Mouse (Mus musculus) cerebellum, adult 11 months (tissue): ENCODE results near the gene Myo6.
"Not testable (repeated sequence)": the region's sequence is repeated elsewhere in the genome, so short reads cannot be mapped to it uniquely, and the experiment has no call there.

Source experiments
- DNase-seq: peaks from one replicate; pipeline ENCODE4 v3.0.0; 2022

Myo6 gene

DNA sequence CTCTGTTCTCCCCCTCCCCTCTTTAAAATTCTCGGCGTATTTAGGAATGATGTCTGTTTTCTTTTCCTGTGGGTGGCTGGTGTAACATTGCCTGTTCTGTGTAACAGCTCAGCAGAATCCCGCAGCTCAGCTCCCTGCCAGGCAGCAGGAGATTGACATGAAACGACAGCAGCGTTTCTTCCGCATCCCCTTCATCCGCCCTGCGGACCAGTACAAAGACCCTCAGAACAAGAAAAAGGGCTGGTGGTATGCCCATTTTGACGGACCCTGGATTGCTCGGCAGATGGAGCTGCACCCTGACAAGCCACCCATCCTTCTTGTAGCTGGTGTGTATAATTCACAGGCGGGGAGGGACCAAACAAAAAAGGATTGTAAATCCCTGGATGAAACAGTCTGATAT lies 142.0 kb downstream of the Myo6 start:
- no peak for DNase-seq

- no peak for DNase-seq
Observed at GRCm38 (mm10) chr9:80307629-80308028, 142.8 kb downstream of the Myo6 start.

DNA sequence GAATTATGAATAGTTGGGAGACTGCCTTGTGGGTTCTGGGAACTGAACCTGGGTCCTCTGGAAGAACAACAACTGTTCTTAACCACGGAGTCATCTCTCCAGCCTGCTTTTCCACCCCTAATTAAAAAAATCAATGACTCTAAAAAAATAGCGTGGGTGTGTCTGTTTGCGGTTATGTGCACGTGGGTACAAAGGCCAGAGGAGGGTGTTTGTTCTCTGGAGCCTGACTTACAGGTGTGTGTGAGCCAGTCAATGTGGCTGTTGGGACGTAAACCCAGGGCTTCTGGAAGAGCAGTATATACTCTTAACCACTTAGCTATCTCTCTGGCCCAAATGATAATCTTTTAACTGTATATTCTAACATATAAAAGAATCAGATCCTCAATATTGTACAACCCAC lies 148.8 kb downstream of the Myo6 start:
- no peak for DNase-seq

DNA sequence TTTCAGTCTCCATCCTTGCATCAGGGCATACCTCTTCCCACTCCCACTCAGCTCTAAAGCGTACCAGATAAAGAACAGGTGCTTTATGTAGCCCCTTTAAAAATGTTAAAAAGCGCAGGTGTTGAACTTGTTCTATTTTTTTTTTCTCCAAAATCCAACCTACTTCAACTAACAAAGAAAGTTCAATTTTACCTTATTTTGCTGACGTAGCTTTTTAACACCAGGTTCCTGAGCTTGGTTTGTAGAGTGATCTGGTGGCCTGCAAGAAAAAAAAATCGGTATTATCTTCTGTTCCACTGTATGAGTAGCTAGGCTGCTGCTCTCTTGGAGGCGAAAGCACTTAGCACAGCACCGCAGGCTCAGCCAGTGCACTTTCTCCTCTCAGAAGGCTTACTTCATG lies 151.1 kb downstream of the Myo6 start:
- DNase-seq, result no peak

GRCm38 (mm10) chr9:80318027-80318426 lies 153.2 kb downstream of the Myo6 start:
- no peak for DNase-seq

DNA sequence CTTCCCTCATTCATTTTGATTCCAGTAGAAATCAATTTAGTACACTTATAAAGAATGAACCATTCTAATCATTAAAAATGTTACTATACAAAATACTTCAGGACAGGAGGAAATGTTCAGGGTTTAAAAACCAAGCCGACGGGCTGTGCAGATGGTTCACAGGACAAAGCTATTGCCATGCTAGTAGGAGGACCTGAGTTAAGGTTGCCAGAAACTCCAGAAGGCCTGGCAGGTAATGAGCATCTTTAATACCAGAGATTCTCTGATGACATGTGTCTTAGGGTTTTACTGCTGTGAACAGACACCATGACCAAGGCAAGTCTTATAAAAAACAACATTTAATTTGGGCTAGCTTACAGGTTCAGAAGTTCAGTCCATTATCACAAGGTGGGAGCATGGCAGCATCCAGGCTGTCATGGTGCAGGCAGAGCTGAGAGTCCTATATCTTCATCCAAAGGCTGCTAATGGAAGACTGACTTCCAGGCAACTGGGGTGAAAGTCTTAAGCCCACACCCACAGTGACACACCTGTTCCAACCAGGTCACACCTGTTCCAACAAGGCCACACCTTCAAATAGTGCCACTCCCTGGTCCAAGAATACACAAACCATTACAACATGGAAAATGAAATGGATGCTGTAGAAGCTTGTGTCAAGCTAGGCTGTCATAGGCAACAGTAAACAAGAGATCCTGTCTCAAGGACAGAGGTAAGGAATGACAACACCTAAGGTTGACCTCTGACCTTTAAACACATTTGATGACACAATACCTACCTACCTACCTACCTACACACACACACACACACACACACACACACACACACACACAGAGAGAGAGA lies 156.4 kb downstream of the Myo6 start:
- not testable (repeated sequence) for DNase-seq

GRCm38 (mm10) chr9:80332153-80332552 lies 167.3 kb downstream of the Myo6 start:
- DNase-seq, result peak; percentile 6

DNA sequence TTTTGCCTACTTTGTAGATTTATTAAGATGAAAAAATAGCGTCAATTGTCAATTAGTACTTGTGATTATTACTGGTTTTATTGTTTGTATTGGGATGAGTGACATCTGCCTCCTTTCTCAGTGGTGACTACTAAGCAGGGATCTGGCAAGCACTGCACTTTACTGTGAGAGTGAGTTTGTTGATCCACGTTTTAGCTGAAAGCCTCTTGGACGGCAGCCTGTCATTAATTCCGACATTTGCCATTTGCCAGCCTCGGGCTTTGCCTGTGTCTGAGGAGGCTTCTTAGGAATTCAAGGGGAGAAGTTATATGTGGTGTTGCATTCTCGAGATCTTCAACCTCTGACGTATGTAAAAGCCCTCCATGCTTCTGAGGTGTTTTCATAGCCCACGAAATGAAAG lies 168.6 kb downstream of the Myo6 start:
- DNase-seq, result no peak

GRCm38 (mm10) chr9:80333998-80334605 lies 169.3 kb downstream of the Myo6 start:
- no peak for DNase-seq

GRCm38 (mm10) chr9:80335660-80336357 lies 171.0 kb downstream of the Myo6 start:
- DNase-seq, result no peak

- DNase-seq, result no peak
Observed at GRCm38 (mm10) chr9:80338026-80338425, 173.2 kb downstream of the Myo6 start.

GRCm38 (mm10) chr9:80340927-80341326 lies 176.1 kb downstream of the Myo6 start:
- no peak for DNase-seq

DNA sequence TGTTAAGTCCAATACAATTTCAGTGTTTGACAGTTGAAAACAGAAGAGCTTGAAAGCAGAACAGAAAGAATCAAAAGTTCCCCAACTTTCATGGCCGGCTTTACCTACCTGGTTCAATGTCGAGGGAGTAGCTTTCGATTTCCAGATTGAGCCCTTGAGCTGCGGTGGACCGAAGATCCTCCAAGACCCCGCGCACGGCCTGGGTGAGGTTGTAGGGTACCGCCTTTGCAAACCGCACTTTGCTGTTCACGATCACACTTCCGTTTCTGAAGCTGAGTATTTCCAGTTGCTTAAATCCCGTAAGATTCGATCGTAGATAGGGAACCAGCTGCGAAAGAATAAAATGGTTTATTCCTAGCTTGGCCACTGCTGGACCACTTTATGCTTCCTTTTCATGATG lies 176.9 kb downstream of the Myo6 start:
- no peak for DNase-seq

GRCm38 (mm10) chr9:80342520-80342919 lies 177.7 kb downstream of the Myo6 start:
- DNase-seq, result no peak

DNA sequence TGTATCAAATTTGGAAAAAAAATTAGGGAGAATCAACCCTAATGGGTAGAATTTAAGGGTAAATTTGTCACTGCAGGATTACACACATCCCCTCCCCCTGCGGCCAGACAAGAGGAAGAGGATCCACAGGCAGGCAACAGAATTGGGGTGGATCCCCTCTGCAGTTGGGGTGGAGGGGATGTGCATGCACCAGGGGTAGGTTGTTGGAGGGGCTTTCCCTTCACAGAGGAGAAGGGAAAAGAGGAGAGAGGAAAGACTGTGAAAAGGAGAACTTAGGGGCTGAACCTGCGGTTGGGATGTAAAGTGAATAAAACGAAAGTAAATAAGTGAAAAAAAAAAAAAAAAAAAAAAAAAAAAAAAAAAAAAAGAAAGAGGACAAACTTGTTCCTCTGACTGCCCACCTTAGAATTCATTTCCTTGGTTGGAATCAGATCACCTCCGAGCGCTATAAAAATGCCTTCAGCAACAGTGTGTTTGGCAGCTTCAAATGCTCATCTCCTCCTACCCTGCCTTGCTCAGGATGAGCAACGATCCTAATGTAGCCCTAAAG lies 179.7 kb downstream of the Myo6 start:
- DNase-seq, result no peak

DNA sequence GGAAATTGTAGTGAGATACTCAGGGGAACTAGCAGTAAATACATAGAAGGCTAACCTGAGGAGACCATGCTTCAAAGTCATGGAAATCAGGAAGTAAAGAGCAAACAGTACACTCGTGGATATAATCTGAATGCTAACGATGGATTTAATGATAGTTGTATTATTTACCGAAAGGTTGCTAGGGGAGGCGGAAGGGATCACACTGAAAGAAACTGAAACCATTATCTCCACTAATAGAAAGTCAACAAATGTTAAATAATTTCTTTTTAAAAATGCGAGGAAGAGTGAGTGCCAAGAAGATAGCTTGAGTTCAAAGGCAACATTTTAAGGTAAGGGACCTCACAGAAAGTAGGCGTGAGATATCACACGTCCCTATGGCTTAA lies 186.5 kb downstream of the Myo6 start:
- DNase-seq, result no peak

- DNase-seq, result no peak
Observed at GRCm38 (mm10) chr9:80351678-80352331, 187.0 kb downstream of the Myo6 start.

- DNase-seq, result no peak
Observed at GRCm38 (mm10) chr9:80360063-80360462, 195.2 kb downstream of the Myo6 start.
